Mouse (Mus musculus) layer of hippocampus, postnatal 25 days (tissue): ENCODE measurements at regions not wholly inside any gene's neighbourhood (a gene's known extent, or its start where the extent isn't known, plus 50 kb on each side); places are given as distances from the start of the nearest gene placed in this dataset.
"Not testable (repeated sequence)": the region's sequence is repeated elsewhere in the genome, so short reads cannot be mapped to it uniquely, and the experiment has no call there.

Experiments used
- DNase-seq, 2 experiments: peaks; one replicate each; pipeline ENCODE4 v3.0.0; 2022; ENCODE audit warnings: mixed read lengths in 2 of 2, low spot score in 1 of 2; ENCODE audit errors: extremely low spot score in 1 of 2

DNA sequence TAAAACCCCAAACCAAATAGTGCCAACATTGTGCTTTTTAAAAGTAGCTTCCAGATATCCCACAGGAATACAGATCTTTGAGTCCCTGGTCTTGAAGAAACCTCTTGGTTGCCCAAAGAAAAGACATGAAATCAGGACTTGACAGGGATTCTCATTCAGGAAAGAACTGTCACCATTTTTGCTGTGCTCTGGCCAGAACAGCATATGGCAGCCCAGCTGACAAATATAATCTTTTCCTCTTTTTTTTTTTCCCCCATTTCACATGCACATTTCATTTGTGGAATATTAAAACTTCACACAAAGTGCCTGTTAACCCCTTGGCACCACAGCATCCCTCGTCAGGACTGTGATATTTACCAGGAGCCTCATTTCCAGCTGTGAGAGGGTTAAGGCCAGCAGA, 783.0 kb downstream of the Cypt12 start:
- DNase-seq: no peak

DNA sequence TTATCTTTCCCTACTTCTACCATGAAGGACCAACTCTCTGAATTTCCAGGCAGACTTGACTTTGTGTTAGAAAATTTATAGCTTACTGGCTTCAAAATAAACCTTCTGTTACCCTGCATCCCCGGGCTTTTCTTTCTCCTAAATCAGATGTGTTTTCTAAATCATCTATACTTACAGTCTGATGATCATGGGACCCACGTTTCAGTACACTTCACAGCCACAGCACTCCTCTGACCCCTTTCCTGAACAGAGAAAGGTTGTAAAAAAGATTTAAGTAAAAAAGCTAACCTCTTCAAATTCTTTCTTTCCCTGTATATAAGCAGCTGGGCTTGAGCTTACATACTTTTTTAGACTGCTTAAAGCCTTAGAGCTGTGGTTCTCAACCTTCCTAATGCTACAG, 783.5 kb downstream of the Cypt12 start:
- DNase-seq: no peak

- DNase-seq: no peak
Measured at GRCm38 (mm10) chr3:18733540-18733939, 785.3 kb downstream of the Cypt12 start.

GRCm38 (mm10) chr3:18738946-18739345, 790.7 kb downstream of the Cypt12 start:
- no peak for DNase-seq

GRCm38 (mm10) chr3:18740344-18740743, 792.1 kb downstream of the Cypt12 start:
- DNase-seq: no peak

DNA sequence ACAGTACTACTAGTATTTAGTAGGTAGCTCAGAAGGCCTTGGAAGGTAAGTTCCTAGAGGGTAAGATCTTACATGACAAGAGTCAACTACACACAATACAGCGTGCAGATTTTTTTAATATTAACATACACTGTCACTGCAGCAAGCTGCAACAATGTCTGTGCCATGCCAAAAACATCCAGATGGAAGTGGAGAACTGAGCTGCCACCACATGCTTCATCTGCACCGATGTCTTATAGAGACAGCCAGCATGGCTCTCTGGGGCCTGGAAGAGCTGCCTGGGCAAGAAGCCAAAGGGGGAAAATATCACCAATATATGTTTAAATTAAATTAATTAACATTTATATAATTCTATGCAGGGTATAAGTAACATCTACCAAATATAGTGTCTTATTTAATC, 795.3 kb downstream of the Cypt12 start:
- no peak for DNase-seq

GRCm38 (mm10) chr3:18744216-18744615, 796.0 kb downstream of the Cypt12 start:
- DNase-seq: no peak

DNA sequence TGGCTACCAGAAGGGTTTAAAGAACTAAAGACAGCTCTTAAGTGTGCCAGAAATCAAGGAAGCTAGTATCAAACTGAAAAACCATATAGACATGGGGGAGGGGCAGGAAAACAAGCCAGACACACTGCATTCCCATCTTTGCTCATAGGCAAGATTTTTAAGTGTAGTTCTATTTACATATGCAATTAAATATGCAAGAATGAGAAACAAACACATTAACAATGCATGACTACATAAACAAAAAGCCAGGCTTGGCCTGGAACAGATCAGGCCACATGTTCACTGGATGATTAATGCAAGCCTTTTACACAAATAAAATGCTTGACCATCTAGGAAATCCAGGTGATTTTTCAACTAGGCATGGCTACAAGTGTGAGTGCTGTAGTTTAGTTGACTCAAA, 798.0 kb downstream of the Cypt12 start:
- no peak for DNase-seq

DNA sequence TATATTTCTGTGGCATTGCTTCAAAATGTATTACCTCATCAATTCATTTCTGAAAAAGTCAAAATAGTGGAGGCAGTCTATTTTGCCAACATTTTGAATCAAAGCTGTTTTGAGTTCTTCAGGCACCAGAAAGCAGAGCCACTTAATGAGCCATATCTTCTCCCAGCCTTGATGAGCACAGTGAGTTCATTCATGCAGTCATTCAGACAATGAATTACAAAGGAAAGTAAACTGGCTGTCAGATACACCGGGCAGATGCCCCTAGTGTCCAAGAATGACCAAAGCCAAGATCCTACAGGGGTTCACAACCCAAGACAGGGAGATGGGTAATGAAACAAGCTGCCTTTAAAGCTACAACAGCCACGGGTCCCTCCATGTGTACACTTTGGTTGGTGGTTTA, 798.7 kb downstream of the Cypt12 start:
- no peak for DNase-seq

- DNase-seq: no peak
Measured at GRCm38 (mm10) chr3:18751660-18752259, 803.5 kb downstream of the Cypt12 start.

DNA sequence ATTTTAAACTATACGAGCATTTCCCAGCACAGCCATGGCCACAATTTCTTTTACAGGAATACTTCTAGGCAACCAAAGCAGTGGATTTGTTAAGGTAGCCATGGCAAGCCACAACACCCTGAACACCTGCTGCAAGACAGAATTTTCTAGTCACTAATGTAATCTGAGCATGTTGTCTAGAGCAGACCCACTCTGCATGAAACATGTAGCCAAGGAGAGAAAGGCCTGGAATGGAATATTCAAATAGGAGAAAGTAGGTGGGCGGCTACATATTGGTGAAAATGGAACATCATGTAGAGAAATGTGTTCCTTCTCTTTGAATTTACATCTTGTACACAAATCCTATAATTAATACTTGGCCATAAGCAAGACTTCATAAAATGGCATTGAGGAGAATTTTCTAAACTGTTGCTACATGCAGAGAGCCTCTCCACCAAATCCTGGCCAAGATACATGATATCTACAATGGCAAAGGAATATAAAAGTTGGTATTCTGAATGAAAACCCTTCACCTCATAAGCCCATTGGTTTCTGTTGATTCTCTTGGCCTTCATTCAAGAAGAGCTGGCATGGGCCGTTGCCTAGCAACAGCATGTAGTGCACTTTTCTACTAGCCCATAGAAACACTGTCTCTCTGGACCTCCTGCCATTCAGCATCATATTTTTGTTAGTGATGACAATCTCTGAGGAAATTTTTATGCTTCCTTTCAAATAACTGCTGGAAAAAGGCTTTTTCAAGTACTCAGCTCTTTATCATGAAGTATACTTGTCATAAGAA, 816.3 kb downstream of the Cypt12 start:
- DNase-seq: peak in 1 of 2 experiments; percentile 54

- DNase-seq: no peak
Measured at GRCm38 (mm10) chr3:18778481-18778880, 830.3 kb downstream of the Cypt12 start.

DNA sequence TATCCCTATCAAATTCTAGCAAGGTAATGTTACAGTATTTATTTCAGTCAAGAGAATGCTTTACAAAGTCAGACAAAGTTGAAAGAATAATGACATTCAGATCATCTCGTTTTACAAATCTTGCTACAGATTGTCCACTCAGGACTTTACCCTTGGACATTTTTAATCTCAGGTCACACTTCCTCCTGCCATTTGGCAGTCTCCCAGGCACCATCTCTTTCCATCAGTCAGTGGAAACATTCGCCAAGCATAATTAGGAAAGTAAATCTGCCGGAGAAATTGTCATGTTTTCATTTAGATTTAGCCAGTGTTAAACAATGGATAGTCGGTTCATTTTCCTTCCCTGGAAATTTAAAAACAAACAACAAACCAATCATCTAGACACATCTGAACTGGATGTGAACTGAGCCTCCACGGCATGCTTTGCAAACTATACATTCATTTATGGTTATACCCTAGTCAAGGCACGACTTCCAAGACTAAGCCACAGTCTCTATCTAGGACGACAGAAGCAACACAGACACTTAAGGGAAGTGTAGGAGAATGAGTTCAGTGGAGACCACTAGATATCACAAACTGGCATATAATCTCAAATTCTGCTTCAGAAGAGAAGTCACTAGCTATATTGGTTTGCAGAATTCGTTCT, 839.4 kb downstream of the Cypt12 start:
- no peak for DNase-seq

DNA sequence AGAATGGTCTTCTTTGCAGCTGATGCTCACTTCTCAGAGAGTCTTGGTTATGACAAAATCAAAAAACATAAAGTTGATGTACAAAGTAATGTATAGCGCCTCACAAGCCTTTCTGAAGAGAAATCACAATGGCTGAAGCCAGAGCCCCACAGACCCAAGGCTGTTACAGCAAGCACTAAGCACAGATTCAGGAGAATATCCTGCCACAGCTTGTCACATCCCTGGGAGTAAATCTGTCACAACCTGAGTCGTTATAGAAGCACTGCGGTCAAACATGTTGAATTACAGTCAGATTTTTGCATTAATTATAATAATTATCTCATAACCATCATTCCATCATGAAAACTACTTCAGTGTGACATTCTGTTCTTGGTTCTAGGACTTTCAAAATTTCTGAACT, 825.7 kb downstream of the 1700064H15Rik start:
- no peak for DNase-seq

DNA sequence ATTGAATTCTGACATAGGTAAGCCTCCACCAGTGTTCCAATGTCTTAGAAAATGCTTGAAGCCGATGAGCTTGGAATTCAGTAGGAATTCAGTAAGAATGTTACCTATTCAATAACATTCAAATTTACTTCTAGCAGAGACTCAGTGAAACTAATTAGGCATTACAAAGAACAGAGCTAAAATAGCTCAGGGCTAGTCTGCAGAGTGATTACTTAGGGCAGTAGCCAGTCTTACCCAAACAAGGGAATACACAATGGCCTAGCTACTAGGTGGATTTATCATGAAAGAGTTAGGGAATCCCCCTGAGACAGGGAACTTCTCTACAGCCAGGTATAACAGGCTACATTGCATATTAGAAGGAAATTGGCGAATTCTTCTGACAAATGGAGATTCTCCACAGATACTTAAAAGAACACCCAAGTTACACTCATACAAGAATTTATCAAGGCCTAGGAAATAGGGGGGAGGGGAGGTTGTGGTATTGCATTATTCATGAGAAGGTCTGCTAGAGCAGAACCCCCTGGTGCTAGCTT, 799.6 kb downstream of the 1700064H15Rik start:
- DNase-seq: not testable (repeated sequence)

GRCm38 (mm10) chr3:18868117-18868739, 760.2 kb downstream of the 1700064H15Rik start:
- DNase-seq: no peak

DNA sequence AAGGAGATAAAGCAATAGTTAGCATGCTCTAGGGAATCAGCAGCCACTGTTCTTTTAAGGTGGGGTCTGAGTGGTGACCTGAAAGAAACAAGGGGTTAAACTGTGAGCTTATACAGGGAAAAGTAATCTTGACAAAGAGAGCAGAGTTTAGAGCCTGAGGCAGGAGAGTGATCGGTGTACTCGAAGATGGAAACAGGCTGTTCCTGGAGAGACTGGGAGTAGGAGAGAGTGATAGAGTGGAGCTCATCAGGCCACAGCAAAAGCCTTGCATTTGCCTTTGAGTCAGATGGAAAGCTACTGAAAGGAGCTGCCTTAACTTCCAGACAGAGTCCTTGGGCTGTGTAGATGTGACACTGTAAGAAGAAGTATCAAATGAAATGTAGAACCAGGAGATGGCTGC, 759.7 kb downstream of the 1700064H15Rik start:
- no peak for DNase-seq

DNA sequence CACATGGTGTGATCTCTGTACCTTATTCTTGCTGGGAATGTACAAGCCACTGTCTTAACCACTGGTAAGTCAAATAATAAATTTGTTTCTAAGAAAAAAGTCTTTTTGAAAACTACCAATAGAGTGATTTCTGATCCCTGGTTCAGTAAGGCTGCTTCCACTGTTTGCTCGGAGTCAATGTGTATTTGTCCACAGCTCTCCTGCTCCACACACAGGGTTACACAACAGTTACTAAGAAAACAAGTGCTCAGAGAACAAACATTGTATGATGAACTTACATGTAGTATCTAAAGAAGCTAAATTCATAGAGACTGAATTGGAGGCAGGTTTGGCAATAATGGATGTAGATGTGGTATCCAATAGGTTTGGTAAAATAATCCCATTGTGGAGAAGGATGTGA, 751.4 kb downstream of the 1700064H15Rik start:
- DNase-seq: no peak

- DNase-seq: no peak
Measured at GRCm38 (mm10) chr3:18877572-18877971, 750.9 kb downstream of the 1700064H15Rik start.

GRCm38 (mm10) chr3:18881186-18881585, 747.3 kb downstream of the 1700064H15Rik start:
- DNase-seq: no peak

GRCm38 (mm10) chr3:18892813-18893212, 735.7 kb downstream of the 1700064H15Rik start:
- no peak for DNase-seq
